Mouse (Mus musculus) left cerebral cortex, adult 8-10 months (tissue): ENCODE data around the gene Wwtr1. TPM values are rescaled to one million over a fixed set of nuclear protein-coding genes. Genes with fewer than 3 reads are reported as not detected.

Experiments used
- DNase-seq, 2 experiments: peaks; one replicate each; pipeline ENCODE4 v3.0.0; 2022; ENCODE audit warnings: low spot score in 2 of 2
- total RNA-seq, 4 experiments: library from RNA; stranded (reverse); gene quantifications; 2 replicates each; pipeline ENCODE4 v1.2.4; 2022

The Wwtr1 gene
- total RNA-seq, 4 experiments from 2014 or later: 11.3 to 13.5 (median 12.4) TPM

DNA sequence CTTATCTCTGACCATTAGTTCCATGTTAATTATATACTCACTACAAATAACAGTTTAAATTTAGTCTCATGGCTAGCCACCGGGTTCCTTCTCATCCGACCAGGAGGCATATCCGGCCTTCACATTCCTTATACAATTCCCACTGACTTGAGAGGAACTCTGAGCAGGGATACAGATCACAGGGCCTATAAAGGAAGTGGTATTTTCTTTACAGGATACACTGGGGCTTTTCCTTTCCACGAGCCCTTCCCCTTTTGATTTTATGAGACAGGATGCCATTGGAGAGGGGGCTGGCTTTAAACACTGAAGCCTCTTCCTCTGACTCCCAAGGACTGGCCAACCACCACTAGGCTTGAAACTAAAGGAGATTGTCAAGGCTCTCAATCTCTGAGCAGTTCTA lies 59.6 kb downstream of the Wwtr1 start:
- DNase-seq: no peak

DNA sequence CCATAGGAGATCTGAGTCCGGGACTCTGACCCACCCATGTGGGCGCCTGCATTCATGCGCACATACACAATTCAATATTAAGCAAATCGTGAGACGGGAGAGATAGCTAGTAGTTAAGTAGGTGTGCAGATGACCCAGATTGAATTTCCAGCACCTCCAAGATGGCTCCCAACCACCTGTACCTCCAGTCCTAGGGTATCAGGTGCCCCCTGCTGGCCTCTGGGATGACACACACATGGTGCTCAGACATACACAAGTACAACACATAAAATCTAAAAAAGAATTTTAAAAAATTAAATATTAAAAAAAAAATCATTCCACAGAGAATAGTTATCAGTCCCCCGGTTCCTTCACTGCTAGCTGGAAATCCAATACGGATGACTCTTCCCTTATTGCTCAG lies 60.7 kb downstream of the Wwtr1 start:
- no peak for DNase-seq

DNA sequence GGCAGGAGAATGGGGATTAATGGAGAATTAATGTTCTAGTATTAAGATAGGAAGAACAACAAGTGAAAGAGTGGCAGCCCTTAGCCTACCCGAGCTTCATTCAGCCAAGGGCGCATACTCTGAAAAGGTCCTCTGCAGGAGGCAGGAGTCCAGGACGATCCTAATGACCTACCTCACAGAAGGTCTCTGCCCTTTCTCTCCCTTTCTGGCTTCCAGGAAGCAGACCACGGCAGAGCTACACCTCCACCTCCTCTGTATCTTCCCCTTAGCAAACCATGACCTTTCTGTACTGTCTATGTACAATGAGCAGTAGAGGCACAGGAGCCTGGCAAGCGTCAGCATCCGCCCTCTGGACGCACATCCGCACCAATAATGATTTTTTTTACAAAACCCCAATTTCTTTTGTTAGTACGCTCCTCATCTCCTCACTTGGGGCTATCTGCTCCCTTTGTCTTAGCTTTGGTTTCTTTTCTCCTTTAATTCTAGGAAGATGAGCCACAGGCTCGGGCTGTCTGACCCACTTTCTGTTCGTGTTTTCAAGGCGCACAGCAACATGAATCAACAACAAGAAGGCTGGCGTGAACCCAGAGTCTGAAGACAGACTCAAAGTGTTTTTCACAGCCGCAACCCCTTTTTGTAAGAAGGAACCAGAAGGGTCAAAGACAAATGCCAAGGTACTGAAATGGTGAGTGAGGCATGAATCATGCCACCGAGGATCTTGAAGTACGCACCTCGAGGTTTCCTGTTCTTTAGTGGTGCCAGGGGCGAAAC lies 63.7 kb downstream of the Wwtr1 start:
- DNase-seq: no peak

- no peak for DNase-seq
Measured at GRCm38 (mm10) chr3:57509945-57510675, 65.6 kb downstream of the Wwtr1 start.

- no peak for DNase-seq
Measured at GRCm38 (mm10) chr3:57505991-57506390, 69.7 kb downstream of the Wwtr1 start.

DNA sequence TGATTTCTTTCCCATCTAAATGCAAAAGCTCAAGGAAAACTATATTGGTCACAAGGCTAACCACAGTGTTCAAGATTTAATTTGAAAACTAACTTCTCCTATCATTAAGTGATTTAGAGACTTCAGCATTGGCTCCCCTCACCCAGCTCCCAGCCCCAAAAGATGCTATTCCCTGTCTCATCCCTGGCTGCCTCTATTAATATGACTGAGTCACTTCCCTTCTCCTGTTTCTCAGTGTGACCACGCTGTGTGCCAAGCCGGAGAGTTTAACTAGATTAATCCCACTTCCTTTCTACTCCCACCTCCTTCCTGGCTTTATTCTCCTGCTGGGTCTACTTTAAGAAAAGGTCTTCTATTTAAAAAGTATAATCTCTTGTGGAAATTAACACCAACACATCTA lies 71.0 kb downstream of the Wwtr1 start:
- peak in 1 of 2 experiments; percentile 36 for DNase-seq

- DNase-seq: no peak
Measured at GRCm38 (mm10) chr3:57501596-57502220, 74.0 kb downstream of the Wwtr1 start.

DNA sequence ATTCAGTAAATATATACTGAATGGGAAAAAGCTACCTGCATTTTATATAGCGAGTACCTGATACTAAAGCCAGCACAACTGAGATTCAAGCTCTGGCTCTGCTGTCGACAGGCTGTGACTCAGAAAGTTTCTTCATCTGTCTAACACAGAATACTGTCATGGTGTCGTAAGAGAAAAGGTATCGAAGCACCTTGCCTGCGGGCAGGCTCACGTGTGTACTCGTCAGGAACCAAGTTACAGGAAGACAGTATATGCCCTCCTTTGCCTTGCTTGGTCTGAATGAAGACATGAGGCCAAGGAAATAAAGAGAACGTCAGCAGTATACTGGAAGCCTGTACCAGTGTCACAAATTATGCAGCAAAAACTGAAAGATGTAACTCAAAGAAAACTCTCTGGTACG lies 74.9 kb downstream of the Wwtr1 start:
- no peak for DNase-seq

DNA sequence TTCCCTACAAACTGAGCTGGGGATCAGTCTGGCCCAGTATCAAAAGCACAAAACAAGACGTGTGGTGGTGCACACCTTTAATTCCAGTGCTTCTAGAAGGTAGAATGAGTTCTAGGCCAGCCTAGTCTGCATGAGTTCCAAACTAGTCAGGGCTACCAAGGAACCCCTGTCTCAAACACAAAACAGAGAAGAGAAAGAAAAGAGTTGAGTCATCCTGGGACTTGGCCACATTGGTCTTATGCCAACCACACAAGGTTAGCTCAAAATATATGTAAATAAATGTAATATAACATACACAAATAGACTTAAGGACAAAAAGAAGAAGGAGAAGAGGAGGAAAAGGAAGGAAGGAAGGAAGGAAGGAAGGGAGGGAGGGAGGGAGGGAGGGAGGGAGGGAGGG lies 77.9 kb downstream of the Wwtr1 start:
- DNase-seq: no peak

- DNase-seq: no peak
Measured at GRCm38 (mm10) chr3:57496428-57496827, 79.3 kb downstream of the Wwtr1 start.

DNA sequence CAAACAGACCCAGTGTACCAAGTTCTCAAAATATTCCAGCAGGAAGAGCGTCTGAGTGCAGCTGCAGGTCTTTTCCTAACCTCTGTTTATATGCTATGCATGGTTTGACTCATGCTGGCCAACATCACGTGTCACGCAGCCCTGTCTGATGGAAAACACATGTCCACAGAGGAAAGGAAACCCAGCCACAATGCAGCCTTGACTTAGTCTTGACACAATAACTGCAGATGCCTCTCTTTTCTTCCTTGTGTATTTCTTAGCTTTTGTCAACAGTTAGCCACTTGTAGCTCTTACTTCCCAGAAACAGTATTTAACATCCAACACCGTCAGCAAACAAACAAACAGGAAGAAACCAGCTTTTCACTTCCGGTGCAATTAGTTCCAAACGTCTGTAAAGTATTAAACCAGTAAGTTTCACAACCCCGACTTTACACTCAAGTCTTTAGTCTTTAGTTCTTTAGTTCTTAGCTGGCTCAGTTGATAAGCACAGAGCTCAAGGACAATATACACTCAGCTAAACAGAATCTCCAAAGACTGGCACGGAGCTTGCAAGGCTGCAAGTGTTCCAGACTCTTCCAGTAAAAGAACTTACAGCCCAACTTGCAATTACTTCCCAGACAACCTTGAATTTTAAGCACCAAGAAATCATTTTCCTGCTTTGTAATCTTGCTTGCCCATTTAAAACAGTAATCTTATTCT lies 88.1 kb downstream of the Wwtr1 start:
- no peak for DNase-seq

GRCm38 (mm10) chr3:57486068-57486467 lies 89.6 kb downstream of the Wwtr1 start:
- DNase-seq: no peak

- DNase-seq: no peak
Measured at GRCm38 (mm10) chr3:57481981-57482380, 93.7 kb downstream of the Wwtr1 start.

DNA sequence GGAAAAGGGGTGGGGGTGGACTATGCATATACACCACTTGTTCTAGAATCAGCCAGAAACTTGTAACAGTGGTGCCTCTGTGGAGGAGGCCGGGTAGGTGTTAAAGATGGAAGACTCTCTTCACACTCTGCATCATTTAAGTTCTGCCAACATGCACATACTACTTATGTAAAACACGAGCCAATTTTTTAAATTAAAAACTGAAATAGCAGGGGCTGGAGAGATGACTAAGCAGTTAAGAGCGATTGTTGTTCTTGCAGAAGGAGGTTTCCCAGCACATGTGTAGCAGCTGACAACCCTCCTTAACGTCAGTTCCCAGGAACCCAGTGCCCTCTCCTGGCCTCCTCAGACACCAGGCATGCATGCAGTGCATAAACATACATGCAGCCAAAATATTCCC lies 95.1 kb downstream of the Wwtr1 start:
- DNase-seq: peak in 1 of 2 experiments; percentile 37

DNA sequence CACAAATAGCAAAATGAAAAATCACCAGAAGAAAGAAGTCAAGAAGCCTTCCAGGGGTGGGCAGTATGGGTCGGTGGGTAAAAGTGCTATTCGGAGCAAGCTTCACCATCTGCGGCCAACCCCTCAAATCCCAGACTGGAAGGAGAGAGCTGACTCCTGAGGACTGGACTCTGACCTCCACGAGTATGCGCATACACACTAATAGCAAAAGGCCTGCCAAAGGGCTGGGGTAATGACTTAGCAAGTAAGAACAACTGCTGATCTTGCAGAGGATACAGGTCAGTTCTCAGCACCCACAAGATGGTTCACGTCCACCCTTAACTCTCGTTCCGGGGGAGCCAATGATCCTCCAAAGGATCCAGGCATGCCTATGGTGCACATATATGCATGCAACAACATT lies 101.3 kb downstream of the Wwtr1 start:
- DNase-seq: no peak

- no peak for DNase-seq
Measured at GRCm38 (mm10) chr3:57472407-57472806, 103.3 kb downstream of the Wwtr1 start.

DNA sequence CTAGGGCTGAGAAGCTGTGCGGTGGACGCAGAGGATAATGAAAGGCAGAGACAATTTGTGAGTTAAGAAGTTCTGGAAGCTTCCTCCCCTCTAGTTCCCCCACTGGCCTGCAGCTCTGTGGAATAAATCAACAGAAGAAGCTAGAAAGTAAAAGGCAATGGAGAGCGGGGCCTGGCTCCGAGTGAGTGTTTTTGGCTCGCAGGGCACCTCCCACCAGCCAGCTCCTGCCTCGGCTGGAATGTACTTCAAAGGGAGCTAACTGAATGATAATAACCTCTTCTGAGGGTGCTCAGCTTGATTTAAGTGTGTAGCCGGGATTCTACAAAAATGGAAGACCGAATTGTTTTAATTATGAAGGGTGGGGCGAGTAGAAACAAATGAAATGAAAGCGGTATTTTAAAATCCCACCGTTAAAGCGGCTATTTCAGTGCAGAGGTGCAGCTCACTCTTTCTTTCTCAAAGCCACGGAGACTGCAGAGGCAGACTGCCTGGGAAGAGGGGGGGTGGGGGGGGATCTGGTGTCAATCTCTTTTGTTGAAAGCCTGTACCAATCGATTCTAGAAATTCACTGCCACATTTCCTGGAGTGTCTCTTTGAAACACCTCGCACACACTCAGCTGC lies 104.6 kb downstream of the Wwtr1 start:
- no peak for DNase-seq

- no peak for DNase-seq
Measured at GRCm38 (mm10) chr3:57470326-57470725, 105.4 kb downstream of the Wwtr1 start.

GRCm38 (mm10) chr3:57469325-57469724 lies 106.4 kb downstream of the Wwtr1 start:
- no peak for DNase-seq

GRCm38 (mm10) chr3:57466289-57466688 lies 109.4 kb downstream of the Wwtr1 start:
- DNase-seq: no peak

DNA sequence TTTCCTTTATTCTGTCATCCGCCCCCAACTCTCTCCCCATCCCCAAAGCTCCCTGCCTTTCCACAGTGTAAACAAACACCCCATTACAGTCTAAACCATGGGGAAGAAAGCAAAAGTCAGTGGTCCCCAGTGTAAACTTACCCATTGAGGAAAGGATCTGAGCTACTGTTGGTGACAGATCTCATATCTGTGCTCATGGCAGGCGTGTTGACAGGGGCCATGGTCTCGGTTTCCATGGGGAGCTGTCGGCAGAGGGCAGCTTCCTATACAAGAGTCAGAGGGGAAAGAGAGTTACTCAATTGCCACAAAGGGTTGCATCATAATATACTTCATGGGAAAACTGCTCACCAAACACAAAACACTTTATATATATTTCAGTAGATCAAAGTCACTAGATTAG lies 112.4 kb downstream of the Wwtr1 start:
- no peak for DNase-seq
